Mouse (Mus musculus): ENCODE measurements at regions not wholly inside any gene's neighbourhood (a gene's known extent, or its start where the extent isn't known, plus 50 kb on each side); places are given as distances from the start of the nearest gene placed in this dataset.

DNA sequence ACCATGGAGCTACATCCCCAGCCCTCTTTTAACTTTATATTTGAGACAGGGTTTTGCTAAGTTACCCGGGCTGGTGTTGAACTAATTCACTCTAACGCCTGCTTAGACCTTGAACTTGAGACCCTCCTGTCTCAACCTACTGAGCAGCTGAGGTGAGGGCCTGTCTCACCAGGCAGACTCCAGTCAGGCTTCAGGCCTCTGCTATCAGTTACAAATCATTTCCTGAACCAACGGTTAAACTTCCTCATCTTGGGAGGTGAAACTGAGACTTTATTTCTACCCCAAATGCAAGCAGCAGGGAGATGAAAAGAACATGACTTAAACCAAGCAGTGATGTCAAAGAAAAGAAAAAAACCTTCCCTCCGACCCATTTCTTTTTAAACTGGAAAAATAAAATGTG is 183.5 kb downstream of the Sox4 start:
- TF ChIP-seq POLR2A (IDR thresholded peaks at IDR 0.05; ENCODE audit: control insufficient read depth, extremely low read depth, insufficient read depth, low read length, poor library complexity) (no peak), CTCF (IDR thresholded peaks at IDR 0.05; ENCODE audit: borderline replicate concordance, control insufficient read depth, extremely low read depth, insufficient read depth, low read length, poor library complexity) (no peak)

Measured in thymus, adult 2 months (tissue).